Mouse (Mus musculus) olfactory bulb, adult 2 months (tissue): ENCODE measurements at regions not wholly inside any gene's neighbourhood (a gene's known extent, or its start where the extent isn't known, plus 50 kb on each side); places are given as distances from the start of the nearest gene placed in this dataset.

Experiments used
- CTCF ChIP-seq: fragments of 200-500 bp; IDR thresholded peaks from 2 replicates; pipeline ENCODE4 v1.5.1; 2012; ENCODE audit warnings: low read depth, mild to moderate bottlenecking, low read length, moderate library complexity; ENCODE audit not compliant: insufficient read depth
- POLR2A ChIP-seq: fragments of 200-500 bp; IDR thresholded peaks from 2 replicates; pipeline ENCODE4 v1.6.1; 2012; ENCODE audit warnings: mild to moderate bottlenecking, low read depth, low read length, moderate library complexity; ENCODE audit not compliant: insufficient read depth

GRCm38 (mm10) chr14:47988131-47988530 lies 132.5 kb upstream of the Peli2 start:
- no peak for TF ChIP-seq CTCF
- no peak for TF ChIP-seq POLR2A
